Mouse (Mus musculus) cerebellum, adult 2 months (tissue): ENCODE data around the gene Slc39a11.

Experiments
- CTCF ChIP-seq: fragments of 200-500 bp; IDR thresholded peaks from 2 replicates; pipeline ENCODE4 v1.5.1; 2011; ENCODE audit warnings: low read depth, mild to moderate bottlenecking, control low read depth, low read length, moderate library complexity, borderline replicate concordance; ENCODE audit not compliant: insufficient read depth
- POLR2A ChIP-seq: fragments of 200-500 bp; IDR thresholded peaks from 2 replicates; pipeline ENCODE4 v1.6.1; 2011; ENCODE audit warnings: low read length, control low read depth, borderline replicate concordance; ENCODE audit not compliant: insufficient read depth

DNA sequence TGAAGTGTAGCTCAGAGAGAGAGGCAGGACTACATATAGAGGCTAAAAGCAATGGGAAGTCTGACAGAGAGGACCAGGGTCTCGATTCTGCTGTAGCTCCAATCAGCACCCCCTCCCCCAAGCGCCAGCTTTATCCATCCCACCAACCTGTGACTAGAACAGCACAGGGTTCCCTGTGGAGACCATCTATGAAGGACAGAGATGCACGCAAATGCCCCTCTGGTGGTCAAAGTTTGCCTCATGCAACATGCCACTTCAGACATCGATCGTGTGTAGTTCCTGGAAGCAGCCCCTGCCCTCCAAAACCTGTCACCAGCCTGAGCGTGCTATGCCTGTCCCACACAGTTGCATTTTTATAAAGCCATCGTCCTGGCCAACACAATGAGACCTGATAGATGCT is 129.9 kb downstream of the Slc39a11 start:
- no peak for TF ChIP-seq CTCF
- no peak for TF ChIP-seq POLR2A
